Mouse (Mus musculus) lung, postnatal 36 days (tissue): ENCODE results near the gene Gna11.

Source experiments
- DNase-seq: peaks from one replicate; pipeline ENCODE4 v3.0.0; 2022; ENCODE audit warnings: mixed read lengths

Gene Gna11

GRCm38 (mm10) chr10:81481605-81482532 is 63.1 kb downstream of the Gna11 start:
- no peak for DNase-seq
